Mouse (Mus musculus) lung, postnatal 4 days (tissue): ENCODE measurements around the gene Srsf2.

Experiments
- DNase-seq, 2 experiments: peaks; one replicate each; pipeline ENCODE4 v3.0.0; 2021

Srsf2 gene

GRCm38 (mm10) chr11:116807938-116808606 lies 44.8 kb downstream of the Srsf2 start:
- DNase-seq = peak; percentile 87 to 89

DNA sequence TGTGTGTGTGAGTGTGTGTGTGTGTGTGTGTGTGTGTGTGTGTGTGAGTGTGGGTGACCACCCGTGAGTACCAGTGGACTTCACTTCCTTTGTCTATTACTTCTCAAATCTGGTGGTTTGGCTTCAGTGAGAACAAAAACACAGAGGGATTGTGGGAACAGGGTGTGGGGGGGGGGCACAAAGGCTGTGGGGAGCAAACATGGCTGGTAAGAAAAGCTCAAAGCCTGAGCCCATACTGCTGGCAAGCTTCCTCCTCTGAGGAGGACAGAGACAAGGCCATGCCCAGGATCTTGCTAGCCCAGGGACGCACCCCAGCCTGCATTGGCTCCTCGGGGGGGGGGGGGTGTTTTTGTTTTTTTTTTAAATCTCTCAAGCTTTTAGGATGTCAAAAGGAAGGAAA lies 45.4 kb downstream of the Srsf2 start:
- no peak for DNase-seq

DNA sequence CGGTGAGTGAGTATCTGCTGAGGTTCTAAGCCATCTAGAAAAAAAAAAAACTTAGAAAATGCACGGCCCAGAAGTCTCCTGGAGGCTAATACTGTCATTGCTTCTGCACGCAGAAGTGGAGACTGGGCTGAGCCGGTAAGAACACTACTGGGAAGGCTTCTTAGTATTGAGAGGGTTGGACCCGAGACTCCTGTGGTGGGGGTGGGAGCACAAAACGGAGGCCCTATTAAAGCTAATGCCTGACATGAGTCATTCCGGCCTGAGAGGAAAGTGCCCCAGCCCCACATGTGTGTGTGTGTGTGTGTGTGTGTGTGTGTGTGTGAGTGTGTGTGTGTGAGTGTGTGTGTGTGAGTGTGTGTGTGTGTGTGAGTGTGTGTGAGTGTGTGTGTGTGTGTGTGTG lies 45.8 kb downstream of the Srsf2 start:
- peak in 1 of 2 experiments; percentile 26 for DNase-seq

GRCm38 (mm10) chr11:116806136-116807071 lies 46.5 kb downstream of the Srsf2 start:
- DNase-seq = peak in 1 of 2 experiments; percentile 33

DNA sequence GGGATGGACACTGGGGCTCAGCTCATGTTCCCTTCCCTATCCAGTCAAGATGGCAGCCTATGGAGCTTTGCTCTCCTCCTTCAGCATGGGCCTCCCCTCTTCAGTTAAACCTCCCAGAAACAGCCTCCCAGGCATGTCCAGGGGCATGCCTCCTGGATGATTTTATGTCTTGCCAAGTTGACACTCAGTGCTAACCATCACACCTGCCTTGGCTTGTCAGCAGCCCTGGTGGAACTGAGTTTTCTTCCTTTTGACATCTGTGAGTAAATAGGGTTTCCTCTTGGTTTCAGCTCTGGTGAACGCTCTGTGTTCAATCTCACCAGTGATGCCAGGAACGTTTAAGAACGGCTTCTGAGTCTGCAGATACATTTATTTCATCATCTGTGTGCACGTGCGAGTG lies 50.2 kb downstream of the Srsf2 start:
- no peak for DNase-seq

- DNase-seq = no peak
Measured at GRCm38 (mm10) chr11:116801106-116801505, 51.8 kb downstream of the Srsf2 start.
